Mouse (Mus musculus): ENCODE measurements around the gene Rora. TPM values are rescaled to one million over a fixed set of nuclear protein-coding genes. Genes with fewer than 3 reads are reported as not detected.

Rora gene
- polyA plus RNA-seq, 1 experiment: 0.86 TPM

GRCm38 (mm10) chr9:69137398-69137797, 483.8 kb downstream of the Rora start:
- Histone ChIP-seq H3K4me2 (ENCODE audit: low read depth) (no peak overlapping the region), H3K36me3 (ENCODE audit: control insufficient read depth, insufficient read depth) (no peaks in the 10 kb centered on the region), H3ac (ENCODE audit: control insufficient read depth, insufficient read length) (no peak overlapping the region), H3K4me3 (no peak overlapping the region), H3K79me2 (ENCODE audit: control insufficient read depth, insufficient read depth) (no peaks in the 10 kb centered on the region), H3K27me3 (ENCODE audit: control insufficient read depth, insufficient read depth, insufficient read length) (peaks cover 9% of the 10 kb centered on the region)
- TF ChIP-seq SRF (IDR thresholded peaks at IDR 0.05; ENCODE audit: control insufficient read depth, insufficient read length, low read depth): no peak
- no peak for TF ChIP-seq CEBPB (IDR thresholded peaks at IDR 0.05; ENCODE audit: insufficient read depth, poor library complexity, severe bottlenecking)
- no peak for TF ChIP-seq POLR2AphosphoS2 (IDR thresholded peaks at IDR 0.05; ENCODE audit: insufficient read length, low read depth)
- no peak for TF ChIP-seq POLR2A (IDR thresholded peaks at IDR 0.05; ENCODE audit: insufficient read length, low read depth)
- no peak for TF ChIP-seq REST (IDR thresholded peaks at IDR 0.05; ENCODE audit: insufficient read depth, insufficient read length)
- TF ChIP-seq MYOD1 (IDR thresholded peaks at IDR 0.05; ENCODE audit: control insufficient read depth in 1 of 3, insufficient read length in 2 of 3, low read depth in 2 of 3): no peak
- no peak for TF ChIP-seq E2F4 (IDR thresholded peaks at IDR 0.05; ENCODE audit: insufficient read depth)
- TF ChIP-seq TCF3 (IDR thresholded peaks at IDR 0.05; ENCODE audit: insufficient read length, low read depth): no peak
- no peak for TF ChIP-seq MYOG (IDR thresholded peaks at IDR 0.05; ENCODE audit: control insufficient read depth in 1 of 3, insufficient read depth in 1 of 3, insufficient read length in 2 of 3, low read depth in 2 of 3)

- H3K4me3 ChIP-seq: no peak overlapping the region
- TF ChIP-seq POLR2AphosphoS2 (IDR thresholded peaks at IDR 0.05; ENCODE audit: insufficient read length, low read depth) (no peak), TCF12 (IDR thresholded peaks at IDR 0.05; ENCODE audit: insufficient read depth, poor library complexity, severe bottlenecking) (no peak), POLR2A (IDR thresholded peaks at IDR 0.05; ENCODE audit: insufficient read length, low read depth) (no peak), REST (IDR thresholded peaks at IDR 0.05; ENCODE audit: insufficient read depth, insufficient read length) (no peak), E2F4 (IDR thresholded peaks at IDR 0.05; ENCODE audit: insufficient read depth) (no peak), USF1 (IDR thresholded peaks at IDR 0.05; ENCODE audit: low read depth) (no peak), MAX (IDR thresholded peaks at IDR 0.05; ENCODE audit: low read depth) (no peak), MYOG (IDR thresholded peaks at IDR 0.05; ENCODE audit: control insufficient read depth in 1 of 3, insufficient read depth in 1 of 3, insufficient read length in 2 of 3, low read depth in 2 of 3) (no peak), CEBPB (IDR thresholded peaks at IDR 0.05; ENCODE audit: insufficient read depth, poor library complexity, severe bottlenecking) (no peak), SRF (IDR thresholded peaks at IDR 0.05; ENCODE audit: control insufficient read depth, insufficient read length, low read depth) (no peak)
- H3K79me2 ChIP-seq (ENCODE audit: control insufficient read depth, insufficient read depth): no peaks in the 10 kb centered on the region
Observed at GRCm38 (mm10) chr9:69140144-69140543, 486.6 kb downstream of the Rora start.

GRCm38 (mm10) chr9:69141859-69142258, 488.3 kb downstream of the Rora start:
- no peak for TF ChIP-seq MYOG (IDR thresholded peaks at IDR 0.05; ENCODE audit: control insufficient read depth in 1 of 3, insufficient read depth in 1 of 3, insufficient read length in 2 of 3, low read depth in 2 of 3)
- Histone ChIP-seq H3K36me3 (ENCODE audit: control insufficient read depth, insufficient read depth) (no peaks in the 10 kb centered on the region), H3K4me2 (ENCODE audit: low read depth) (no peak overlapping the region), H3ac (ENCODE audit: control insufficient read depth, insufficient read length) (no peak overlapping the region), H3K27me3 (ENCODE audit: control insufficient read depth, insufficient read depth, insufficient read length) (peaks cover 5% of the 10 kb centered on the region), H3K79me2 (ENCODE audit: control insufficient read depth, insufficient read depth) (no peaks in the 10 kb centered on the region), H3K4me3 (no peak overlapping the region)

More at GRCm38 (mm10) chr9:69140144-69140543, 486.6 kb downstream of the Rora start:
- H3ac ChIP-seq (ENCODE audit: control insufficient read depth, insufficient read length): no peak overlapping the region
- H3K27me3 ChIP-seq (ENCODE audit: control insufficient read depth, insufficient read depth, insufficient read length): peaks cover 9% of the 10 kb centered on the region
- H3K36me3 ChIP-seq (ENCODE audit: control insufficient read depth, insufficient read depth): no peaks in the 10 kb centered on the region
- H3K4me2 ChIP-seq (ENCODE audit: low read depth): no peak overlapping the region

- no peak for TF ChIP-seq CEBPB (IDR thresholded peaks at IDR 0.05; ENCODE audit: insufficient read depth, poor library complexity, severe bottlenecking)
- no peak for TF ChIP-seq USF1 (IDR thresholded peaks at IDR 0.05; ENCODE audit: low read depth)
- TF ChIP-seq E2F4 (IDR thresholded peaks at IDR 0.05; ENCODE audit: insufficient read depth): no peak
- TF ChIP-seq POLR2AphosphoS2 (IDR thresholded peaks at IDR 0.05; ENCODE audit: insufficient read length, low read depth): no peak
- no peak for TF ChIP-seq POLR2A (IDR thresholded peaks at IDR 0.05; ENCODE audit: insufficient read length, low read depth)
- TF ChIP-seq MYOD1 (IDR thresholded peaks at IDR 0.05; ENCODE audit: control insufficient read depth in 1 of 3, insufficient read length in 2 of 3, low read depth in 2 of 3): no peak
- TF ChIP-seq MAX (IDR thresholded peaks at IDR 0.05; ENCODE audit: low read depth): no peak
- no peak for TF ChIP-seq MYOG (IDR thresholded peaks at IDR 0.05; ENCODE audit: control insufficient read depth in 1 of 3, insufficient read depth in 1 of 3, insufficient read length in 2 of 3, low read depth in 2 of 3)
- TF ChIP-seq TCF3 (IDR thresholded peaks at IDR 0.05; ENCODE audit: insufficient read length, low read depth): no peak
- no peak for TF ChIP-seq REST (IDR thresholded peaks at IDR 0.05; ENCODE audit: insufficient read depth, insufficient read length)
- no peak for TF ChIP-seq SRF (IDR thresholded peaks at IDR 0.05; ENCODE audit: control insufficient read depth, insufficient read length, low read depth)
- no peak for TF ChIP-seq TCF12 (IDR thresholded peaks at IDR 0.05; ENCODE audit: insufficient read depth, poor library complexity, severe bottlenecking)
- H3K36me3 ChIP-seq (ENCODE audit: control insufficient read depth, insufficient read depth): no peaks in the 10 kb centered on the region
Observed at GRCm38 (mm10) chr9:69146937-69147336, 493.4 kb downstream of the Rora start.

GRCm38 (mm10) chr9:69150224-69150623, 496.6 kb downstream of the Rora start:
- Histone ChIP-seq H3K4me2 (ENCODE audit: low read depth) (no peak overlapping the region), H3K36me3 (ENCODE audit: control insufficient read depth, insufficient read depth) (no peaks in the 10 kb centered on the region), H3K79me2 (ENCODE audit: control insufficient read depth, insufficient read depth) (no peaks in the 10 kb centered on the region), H3K27me3 (ENCODE audit: control insufficient read depth, insufficient read depth, insufficient read length) (peaks cover 4% of the 10 kb centered on the region), H3ac (ENCODE audit: control insufficient read depth, insufficient read length) (no peak overlapping the region), H3K4me3 (no peak overlapping the region)
- no peak for TF ChIP-seq MYOG (IDR thresholded peaks at IDR 0.05; ENCODE audit: control insufficient read depth in 1 of 3, insufficient read depth in 1 of 3, insufficient read length in 2 of 3, low read depth in 2 of 3)
- TF ChIP-seq POLR2A (IDR thresholded peaks at IDR 0.05; ENCODE audit: insufficient read length, low read depth): no peak
- TF ChIP-seq SRF (IDR thresholded peaks at IDR 0.05; ENCODE audit: control insufficient read depth, insufficient read length, low read depth): no peak
- TF ChIP-seq POLR2AphosphoS2 (IDR thresholded peaks at IDR 0.05; ENCODE audit: insufficient read length, low read depth): no peak
- TF ChIP-seq MYOD1 (IDR thresholded peaks at IDR 0.05; ENCODE audit: control insufficient read depth in 1 of 3, insufficient read length in 2 of 3, low read depth in 2 of 3): no peak
- no peak for TF ChIP-seq USF1 (IDR thresholded peaks at IDR 0.05; ENCODE audit: low read depth)
- TF ChIP-seq CEBPB (IDR thresholded peaks at IDR 0.05; ENCODE audit: insufficient read depth, poor library complexity, severe bottlenecking): no peak
- no peak for TF ChIP-seq MAX (IDR thresholded peaks at IDR 0.05; ENCODE audit: low read depth)
- no peak for TF ChIP-seq TCF3 (IDR thresholded peaks at IDR 0.05; ENCODE audit: insufficient read length, low read depth)
- no peak for TF ChIP-seq REST (IDR thresholded peaks at IDR 0.05; ENCODE audit: insufficient read depth, insufficient read length)
- no peak for TF ChIP-seq E2F4 (IDR thresholded peaks at IDR 0.05; ENCODE audit: insufficient read depth)
- TF ChIP-seq TCF12 (IDR thresholded peaks at IDR 0.05; ENCODE audit: insufficient read depth, poor library complexity, severe bottlenecking): no peak

More at GRCm38 (mm10) chr9:69146937-69147336, 493.4 kb downstream of the Rora start:
- Histone ChIP-seq H3K4me3 (no peak overlapping the region), H3K27me3 (ENCODE audit: control insufficient read depth, insufficient read depth, insufficient read length) (no peaks in the 10 kb centered on the region), H3K79me2 (ENCODE audit: control insufficient read depth, insufficient read depth) (no peaks in the 10 kb centered on the region), H3ac (ENCODE audit: control insufficient read depth, insufficient read length) (no peak overlapping the region), H3K4me2 (ENCODE audit: low read depth) (no peak overlapping the region)
